9 mouse cellular contexts compared by ENCODE assay signal in genomic region chr13:13835180-13835579, GRCm38 (mm10). TPM values are rescaled to one million over a fixed set of nuclear protein-coding genes. Genes with fewer than 3 reads are reported as not detected.
DNase-seq lines count a peak whose midpoint lies in the region; ATAC-seq and TF ChIP-seq lines count a peak whose summit lies in the region.
"Had no signal": no experiment of that assay in that cellular context is flagged by ENCODE, and none has a peak within 500 bp of the region (broad histone marks: within the 10 kb centered on the region; RNA-seq: fewer than 3 reads in every experiment).

No protein-coding gene starts in this region.

- no peak overlapping the region for H3K27ac ChIP-seq in midbrain, embryonic 11.5 days (ENCODE audit: low read depth, low read length)
- H3K27ac ChIP-seq in midbrain, embryonic 16.5 days (ENCODE audit: low read length): no peak overlapping the region
- H3K27ac ChIP-seq in lung, postnatal 0 days (ENCODE audit: low read length): no peak overlapping the region
- H3K27ac ChIP-seq: hindbrain, embryonic 15.5 days had no signal

- no peaks in the 10 kb centered on the region for H3K36me3 ChIP-seq in midbrain, embryonic 11.5 days (ENCODE audit: control insufficient read depth, insufficient read depth, low read length)
- no peaks in the 10 kb centered on the region for H3K36me3 ChIP-seq in midbrain, embryonic 16.5 days (ENCODE audit: control insufficient read depth, insufficient read depth, low read length)
- H3K36me3 ChIP-seq in lung, postnatal 0 days (ENCODE audit: insufficient read depth, low read length): no peaks in the 10 kb centered on the region
- H3K36me3 ChIP-seq: hindbrain, embryonic 15.5 days had no signal

- 0 out of 2 replicates have a peak, but pooled peaks have one; percentile 35 for ATAC-seq in midbrain, embryonic 11.5 days (ENCODE audit: low FRiP score)
- no peak for ATAC-seq in midbrain, embryonic 16.5 days
- ATAC-seq in lung, postnatal 0 days: no peak

- 65% methylated on average over 2 of the region's 2 CpGs for WGBS in midbrain, embryonic 11.5 days
- 62% methylated on average over 2 of the region's 2 CpGs for WGBS in midbrain, embryonic 16.5 days
- 62% methylated on average over 2 of the region's 2 CpGs for WGBS in lung, postnatal 0 days

- no peak overlapping the region for H3K4me2 ChIP-seq in midbrain, embryonic 11.5 days
- no peak overlapping the region for H3K4me2 ChIP-seq in midbrain, embryonic 16.5 days (ENCODE audit: low read length)
- no peak overlapping the region for H3K4me2 ChIP-seq in lung, postnatal 0 days (replicated peaks; ENCODE audit: low read depth, low read length)
- H3K4me2 ChIP-seq: hindbrain, embryonic 15.5 days had no signal

- no peaks in the 10 kb centered on the region for H3K27me3 ChIP-seq in midbrain, embryonic 11.5 days (ENCODE audit: control insufficient read depth, insufficient read depth, low read length)
- H3K27me3 ChIP-seq in midbrain, embryonic 16.5 days (ENCODE audit: control insufficient read depth, insufficient read depth, low read depth, low read length): no peaks in the 10 kb centered on the region
- no peaks in the 10 kb centered on the region for H3K27me3 ChIP-seq in lung, postnatal 0 days (replicated peaks; ENCODE audit: insufficient read depth, low read length)
- H3K27me3 ChIP-seq: hindbrain, embryonic 15.5 days had no signal

- H3K9ac ChIP-seq in midbrain, embryonic 11.5 days (ENCODE audit: low read length): no peak overlapping the region
- H3K9ac ChIP-seq in midbrain, embryonic 16.5 days (ENCODE audit: low read depth, low read length): no peak overlapping the region
- no peak overlapping the region for H3K9ac ChIP-seq in lung, postnatal 0 days (replicated peaks; ENCODE audit: low read depth)
- H3K9ac ChIP-seq: hindbrain, embryonic 15.5 days had no signal

- no peaks in the 10 kb centered on the region for H3K4me1 ChIP-seq in midbrain, embryonic 11.5 days (ENCODE audit: control insufficient read depth, insufficient read depth, low read length)
- no peaks in the 10 kb centered on the region for H3K4me1 ChIP-seq in midbrain, embryonic 16.5 days (ENCODE audit: control insufficient read depth, insufficient read depth, low read length)
- no peaks in the 10 kb centered on the region for H3K4me1 ChIP-seq in lung, postnatal 0 days (ENCODE audit: insufficient read depth, low read depth, low read length)
- H3K4me1 ChIP-seq: hindbrain, embryonic 15.5 days had no signal

- no peak for TF ChIP-seq EP300 in lung, postnatal 0 days (IDR thresholded peaks at IDR 0.05)

- H3K4me3 ChIP-seq in midbrain, embryonic 11.5 days (ENCODE audit: low read depth, low read length): no peak overlapping the region
- H3K4me3 ChIP-seq in midbrain, embryonic 16.5 days (ENCODE audit: low read depth, low read length): no peak overlapping the region
- H3K4me3 ChIP-seq in lung, postnatal 0 days (ENCODE audit: low read depth, low read length): no peak overlapping the region
- H3K4me3 ChIP-seq: hindbrain, embryonic 15.5 days had no signal

- peak; percentile 51 for TF ChIP-seq CTCF in lung, postnatal 0 days (IDR thresholded peaks at IDR 0.05)

- DNase-seq in embryo, embryonic 11 days: peak; percentile 8
- no peak for DNase-seq in embryo, embryonic 9.5 days (ENCODE audit: extremely low spot score)
- no peak for DNase-seq in midbrain, embryonic 11.5 days (ENCODE audit: low spot score, missing footprints)
- no peak for DNase-seq in lung, postnatal 0 days (ENCODE audit: low spot score)
- no peak for DNase-seq in urinary bladder, postnatal 4 days (ENCODE audit: low spot score in 2 of 2)
- no peak for DNase-seq in cerebellum, postnatal 25 days
- no peak for DNase-seq in left cerebral cortex, adult 8-10 months (ENCODE audit: low spot score in 2 of 2)

- H3K9me3 ChIP-seq in midbrain, embryonic 11.5 days (ENCODE audit: control insufficient read depth, low read length): peaks cover 3% of the 10 kb centered on the region; the same call in 1 of the 2 replicates
- H3K9me3 ChIP-seq in midbrain, embryonic 16.5 days (replicated peaks; ENCODE audit: control insufficient read depth, low read length, poor library complexity, severe bottlenecking): peaks cover 5% of the 10 kb centered on the region
- H3K9me3 ChIP-seq in lung, postnatal 0 days (ENCODE audit: low read length): no peaks in the 10 kb centered on the region

RNA-seq across cellular contexts. Expression of gene Gng4, which starts 51.3 kb away (rescaled TPM):
- polyA plus RNA-seq in midbrain, embryonic 11.5 days (2014; fragmentation: Nextera tagmentation; extraction: Ambion mirVana): 2.0 and 2.6 TPM in 2 replicates
- 68.8 and 103 TPM in 2 replicates for polyA plus RNA-seq in midbrain, embryonic 16.5 days (2015; fragmentation: Nextera tagmentation; extraction: Ambion mirVana)
- 0.94 and 1.4 TPM in 2 replicates for polyA plus RNA-seq in lung, postnatal 0 days (2015; fragmentation: Nextera tagmentation; extraction: Ambion mirVana)
- total RNA-seq in left cerebral cortex, adult 8-10 months (2022): 10 to 100 TPM; 36.5 to 53.6 (median 42.8) TPM

Comparison
In these comparisons a context has a peak if more than half of its experiments do, and no peak if none do; other contexts are left out.
1. RNA of gene Gng4, which starts 51.3 kb away (polyA plus RNA-seq): 68.8 to 103 TPM in midbrain, embryonic 16.5 days; 2.0 to 2.6 TPM in midbrain, embryonic 11.5 days and 0.94 to 1.4 TPM in lung, postnatal 0 days; every median in the first group is over 10 times any median in the second.